Mouse (Mus musculus): Measurements from ENCODE around the gene Neu1. TPM values are rescaled to one million over a fixed set of nuclear protein-coding genes. Genes with fewer than 3 reads are reported as not detected.
"Not testable (repeated sequence)": the region's sequence is repeated elsewhere in the genome, so short reads cannot be mapped to it uniquely, and the experiment has no call there.

Gene Neu1
- total RNA-seq, 2 experiments from 2014 or later: 43.8 to 47.2 TPM

GRCm38 (mm10) chr17:34957966-34958365 is 26.9 kb downstream of the Neu1 start:
- intact Hi-C loops (cut with DNase I); DNase-seq (ENCODE audit: low spot score in 2 of 2): not testable (repeated sequence)

GRCm38 (mm10) chr17:34958734-34959129 is 27.7 kb downstream of the Neu1 start:
- intact Hi-C loops (cut with DNase I); DNase-seq (ENCODE audit: low spot score in 2 of 2): not testable (repeated sequence)

GRCm38 (mm10) chr17:34959130-34959778 is 28.2 kb downstream of the Neu1 start, which contains the start of gene Hspa1b:
Gene Hspa1b (minus strand): TSS chr17:34959238.
- peak; percentile 84 to 87 for DNase-seq (ENCODE audit: low spot score in 2 of 2)

GRCm38 (mm10) chr17:34959881-34960515 is 28.9 kb downstream of the Neu1 start:
- intact Hi-C loops (cut with DNase I): no loop called here
- DNase-seq (ENCODE audit: low spot score in 2 of 2): no peak

More at GRCm38 (mm10) chr17:34959130-34959778, 28.2 kb downstream of the Neu1 start, which contains the start of gene Hspa1b:
- intact Hi-C loops (cut with DNase I): not testable (repeated sequence)

GRCm38 (mm10) chr17:34960702-34961493 is 29.8 kb downstream of the Neu1 start:
- intact Hi-C loops (cut with DNase I): no loop called here
- no peak for DNase-seq (ENCODE audit: low spot score in 2 of 2)

- intact Hi-C loops (cut with DNase I): no loop called here
Observed at GRCm38 (mm10) chr17:34962125-34962524, 31.1 kb downstream of the Neu1 start.

GRCm38 (mm10) chr17:34962841-34963240 is 31.8 kb downstream of the Neu1 start:
- DNase-seq (ENCODE audit: low spot score in 2 of 2): no peak
- intact Hi-C loops (cut with DNase I): no loop called here

More at GRCm38 (mm10) chr17:34962125-34962524, 31.1 kb downstream of the Neu1 start:
- no peak for DNase-seq (ENCODE audit: low spot score in 2 of 2)

GRCm38 (mm10) chr17:34964640-34965049 is 33.6 kb downstream of the Neu1 start:
- DNase-seq (ENCODE audit: low spot score in 2 of 2): no peak
- intact Hi-C loops (cut with DNase I): no loop called here

- DNase-seq (ENCODE audit: low spot score in 2 of 2): no peak
- intact Hi-C loops (cut with DNase I): no loop called here
Observed at GRCm38 (mm10) chr17:34965627-34966026, 34.6 kb downstream of the Neu1 start.

- not testable (repeated sequence) for DNase-seq (ENCODE audit: low spot score in 2 of 2)
Observed at GRCm38 (mm10) chr17:34969822-34970221, 38.8 kb downstream of the Neu1 start, which contains the start of gene Gm20481. Gene Gm20481 (plus strand): TSS chr17:34969912.

GRCm38 (mm10) chr17:34970850-34971249 is 39.8 kb downstream of the Neu1 start:
- DNase-seq (ENCODE audit: low spot score in 2 of 2): not testable (repeated sequence)

More at GRCm38 (mm10) chr17:34969822-34970221, 38.8 kb downstream of the Neu1 start, which contains the start of gene Gm20481:
- intact Hi-C loops (cut with DNase I): not testable (repeated sequence)

GRCm38 (mm10) chr17:34971694-34972068 is 40.6 kb downstream of the Neu1 start:
- DNase-seq (ENCODE audit: low spot score in 2 of 2); intact Hi-C loops (cut with DNase I): not testable (repeated sequence)

More at GRCm38 (mm10) chr17:34970850-34971249, 39.8 kb downstream of the Neu1 start:
- intact Hi-C loops (cut with DNase I): not testable (repeated sequence)

- DNase-seq (ENCODE audit: low spot score in 2 of 2): peak; percentile 83
- intact Hi-C loops (cut with DNase I): not testable (repeated sequence)
Observed at GRCm38 (mm10) chr17:34972069-34972749, 41.2 kb downstream of the Neu1 start, which contains the start of the genes Hspa1a and Hspa1l. Gene Hspa1a (minus strand): TSS chr17:34972156. Gene Hspa1l (plus strand): TSS chr17:34972703.

- no peak for DNase-seq (ENCODE audit: low spot score in 2 of 2)
- intact Hi-C loops (cut with DNase I): no loop called here
Observed at GRCm38 (mm10) chr17:34975581-34976492, 44.8 kb downstream of the Neu1 start.

- no peak for DNase-seq (ENCODE audit: low spot score in 2 of 2)
- intact Hi-C loops (cut with DNase I): no loop called here
Observed at GRCm38 (mm10) chr17:34977000-34977399, 45.9 kb downstream of the Neu1 start.

GRCm38 (mm10) chr17:34978239-34978638 is 47.2 kb downstream of the Neu1 start:
- intact Hi-C loops (cut with DNase I): no loop called here
- no peak for DNase-seq (ENCODE audit: low spot score in 2 of 2)

- DNase-seq (ENCODE audit: low spot score in 2 of 2): no peak
- intact Hi-C loops (cut with DNase I): loop anchor here (5.0 kb wide), 1 partner anchor 127 kb away; the partner anchor contains the start of genes Nelfe and Skiv2l
Observed at GRCm38 (mm10) chr17:34979631-34980030, 48.6 kb downstream of the Neu1 start.

GRCm38 (mm10) chr17:34980655-34981054 is 49.6 kb downstream of the Neu1 start:
- DNase-seq (ENCODE audit: low spot score in 2 of 2): no peak
- intact Hi-C loops (cut with DNase I): loop anchor here (1.0 to 5.0 kb wide), 2 partner anchors 28 to 128 kb away; partner anchors contain the start of genes Nelfe and Skiv2l

All from left cerebral cortex, postnatal 36 days (tissue).